In the genomic region with DNA sequence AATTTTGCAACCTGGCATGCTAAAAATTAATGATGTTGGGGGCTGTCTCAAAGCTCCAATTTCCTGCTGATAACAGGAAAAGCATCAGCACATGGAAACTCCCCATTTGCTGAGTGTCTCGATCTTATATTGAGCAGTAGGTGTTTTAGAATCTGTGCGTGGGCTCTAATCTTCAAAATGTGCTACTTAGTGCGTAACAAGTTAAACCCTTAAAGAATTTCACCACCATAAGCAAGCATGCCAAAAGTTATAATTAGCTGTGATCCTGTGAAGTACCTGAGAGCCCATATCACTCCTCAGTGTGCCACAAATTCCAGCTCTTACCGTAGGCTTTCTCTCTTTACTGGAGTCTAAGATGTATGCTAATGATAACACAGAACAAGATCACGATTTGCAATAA, we compare ENCODE assay signal across 19 mouse cellular contexts.
"Had no signal": no experiment of that assay in that cellular context is flagged by ENCODE, and none has a peak within 500 bp of the region (broad histone marks: within the 10 kb centered on the region; RNA-seq: fewer than 3 reads in every experiment).

No protein-coding gene starts in this region.

- H3K4me1 ChIP-seq: liver, embryonic 12.5 days; midbrain, embryonic 12.5 days; neural tube, embryonic 13.5 days; neural tube, embryonic 15.5 days; stomach, embryonic 15.5 days had no signal

- ATAC-seq: liver, embryonic 12.5 days; midbrain, embryonic 16.5 days had no signal

- H3K9me3 ChIP-seq: liver, embryonic 12.5 days; midbrain, embryonic 12.5 days; neural tube, embryonic 13.5 days; neural tube, embryonic 15.5 days; stomach, embryonic 15.5 days had no signal

- H3K36me3 ChIP-seq: liver, embryonic 12.5 days; midbrain, embryonic 12.5 days; neural tube, embryonic 13.5 days; neural tube, embryonic 15.5 days; stomach, embryonic 15.5 days had no signal

- H3K4me3 ChIP-seq: liver, embryonic 12.5 days; midbrain, embryonic 12.5 days; myocyte; neural tube, embryonic 13.5 days; neural tube, embryonic 15.5 days; stomach, embryonic 15.5 days had no signal

- DNase-seq: lung, adult 18-20 months; lung, embryonic 14.5 days; lung, postnatal 4 days; midbrain, embryonic 14.5 days; retina, postnatal 1 day; right cerebral cortex, adult 18-20 months; right cerebral cortex, postnatal 25 days; thymus, adult 2 months; thymus, postnatal 25 days; thymus, postnatal 4 days had no signal

- H3K27me3 ChIP-seq: liver, embryonic 12.5 days; midbrain, embryonic 12.5 days; neural tube, embryonic 13.5 days; neural tube, embryonic 15.5 days; stomach, embryonic 15.5 days had no signal

- H3K4me2 ChIP-seq: liver, embryonic 12.5 days; lung, embryonic 14.5 days; midbrain, embryonic 12.5 days; neural tube, embryonic 13.5 days; neural tube, embryonic 15.5 days; stomach, embryonic 15.5 days had no signal

- H3K9ac ChIP-seq: liver, embryonic 12.5 days; liver, embryonic 14.5 days; lung, embryonic 14.5 days; midbrain, embryonic 12.5 days; neural tube, embryonic 13.5 days; neural tube, embryonic 15.5 days; stomach, embryonic 15.5 days had no signal

- H3K27ac ChIP-seq: liver, embryonic 12.5 days; liver, embryonic 14.5 days; midbrain, embryonic 12.5 days; neural tube, embryonic 13.5 days; neural tube, embryonic 15.5 days; stomach, embryonic 15.5 days; stomach, postnatal 0 days had no signal
